Mouse (Mus musculus) adrenal gland, postnatal 36 days (tissue): ENCODE measurements at regions not wholly inside any gene's neighbourhood (a gene's known extent, or its start where the extent isn't known, plus 50 kb on each side); places are given as distances from the start of the nearest gene placed in this dataset.
A peak's percentile ranks its signal among the peaks of the same experiment; 100 is the strongest.

Source experiments
- DNase-seq, 2 experiments: peaks; one replicate each; pipeline ENCODE4 v3.0.0; 2021; ENCODE audit warnings: mixed read lengths in 1 of 2

DNA sequence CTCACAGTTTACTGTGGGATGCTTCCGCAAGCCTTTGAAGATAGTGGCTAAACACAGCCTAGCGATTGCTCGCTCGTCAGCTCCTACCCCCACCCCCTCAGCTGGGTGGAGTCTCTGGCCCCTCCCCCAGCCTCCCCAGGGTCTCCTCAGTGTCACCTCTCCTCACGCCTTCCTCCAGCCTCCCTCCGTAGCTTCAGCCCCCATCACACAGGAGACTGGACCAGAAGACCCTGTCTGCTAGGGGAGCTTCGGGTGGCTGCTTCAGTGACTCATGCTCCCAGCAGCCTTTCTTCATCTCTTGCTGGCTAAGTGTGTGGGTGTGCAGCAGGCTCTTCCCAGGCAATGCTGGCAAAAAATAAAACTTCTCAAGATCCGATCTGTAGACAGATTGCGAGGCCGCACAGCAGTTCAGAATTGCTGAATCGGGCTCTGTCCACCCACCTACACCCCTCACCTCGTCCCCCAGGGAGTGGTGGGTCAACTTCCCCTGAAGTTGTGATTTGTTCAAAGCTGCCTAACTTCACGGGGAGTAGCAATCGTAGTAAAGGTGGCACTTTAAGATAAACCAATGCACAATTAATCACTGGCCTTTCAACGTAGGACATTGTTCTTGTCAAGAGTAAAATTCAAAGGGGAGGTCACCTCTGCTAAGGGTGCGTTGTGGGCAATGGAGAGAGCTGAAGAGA lies 61.2 kb upstream of the Ankrd28 start:
- DNase-seq: peak; percentile 17 to 41

DNA sequence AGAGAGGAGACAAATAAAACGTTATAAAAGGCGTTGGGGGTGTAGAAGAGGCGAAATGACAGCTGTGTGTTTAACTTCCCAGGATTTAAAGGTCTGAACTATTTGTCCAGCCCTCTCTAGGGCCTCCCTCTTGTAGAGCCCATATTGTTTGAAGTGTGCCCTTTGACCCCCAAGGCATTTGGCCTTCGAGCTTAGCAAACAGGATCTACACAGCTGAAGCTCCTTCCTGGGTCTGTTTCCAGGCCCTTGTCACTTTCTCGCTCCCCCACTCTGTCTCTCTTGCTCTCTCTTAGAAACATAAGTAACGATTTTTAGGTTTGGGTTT lies 61.7 kb upstream of the Ankrd28 start:
- no peak for DNase-seq

DNA sequence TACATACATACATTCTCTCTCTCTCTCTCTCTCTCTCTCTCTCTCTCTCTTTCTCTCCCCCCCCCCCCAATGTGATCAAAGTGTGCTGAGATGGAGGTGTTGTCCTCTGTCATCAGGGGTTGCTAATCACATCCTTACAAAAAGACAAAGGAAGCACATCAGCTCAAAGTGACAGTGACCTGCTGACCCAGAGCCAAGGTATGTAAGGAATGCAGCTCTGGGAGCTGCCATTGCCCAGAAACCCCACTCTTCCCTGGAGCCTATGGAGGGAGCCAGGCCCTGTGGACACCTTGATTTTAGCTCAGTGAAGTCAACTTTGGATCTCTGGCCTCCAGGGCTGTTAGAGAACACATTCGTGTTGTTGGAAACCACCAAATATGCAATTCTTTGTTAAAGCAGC lies 66.0 kb upstream of the Ankrd28 start:
- no peak for DNase-seq

DNA sequence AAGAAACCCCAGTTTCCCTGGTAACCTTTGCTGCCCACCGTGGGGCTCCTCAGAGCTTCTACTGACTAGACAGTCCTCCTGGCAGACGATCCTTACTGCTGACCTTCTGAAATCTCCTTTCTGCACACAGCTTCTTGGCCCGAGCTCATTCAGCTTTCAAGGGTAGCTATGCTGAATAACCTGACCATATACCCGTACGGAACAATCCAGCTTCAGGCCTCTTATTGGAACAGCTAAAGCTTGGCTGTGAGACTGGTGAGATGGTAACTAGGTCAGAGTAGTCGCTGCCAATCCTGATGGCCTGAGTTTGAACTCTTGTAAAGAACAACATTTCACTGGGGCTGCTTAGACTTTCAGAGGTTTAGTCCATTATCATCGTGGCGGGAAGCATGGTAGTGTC lies 69.1 kb upstream of the Ankrd28 start:
- no peak for DNase-seq

DNA sequence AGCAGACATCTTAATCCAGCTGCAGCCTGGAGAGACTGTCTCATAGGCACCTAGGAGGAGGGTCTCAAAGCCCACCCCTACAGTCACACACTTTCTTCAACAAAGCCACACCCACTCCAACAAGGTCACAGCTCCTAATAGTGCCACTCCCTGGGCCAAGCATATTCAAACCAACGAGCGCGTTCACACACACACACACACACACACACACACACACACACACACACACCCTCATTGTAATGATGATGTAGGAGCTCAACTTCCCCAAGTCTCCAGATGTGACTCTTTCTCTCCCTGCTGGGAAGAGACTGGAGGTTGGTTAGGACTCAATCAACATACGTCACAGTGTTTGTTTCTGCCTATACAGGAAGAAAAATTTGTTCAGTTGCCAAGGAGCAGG lies 69.5 kb upstream of the Ankrd28 start:
- DNase-seq: no peak

DNA sequence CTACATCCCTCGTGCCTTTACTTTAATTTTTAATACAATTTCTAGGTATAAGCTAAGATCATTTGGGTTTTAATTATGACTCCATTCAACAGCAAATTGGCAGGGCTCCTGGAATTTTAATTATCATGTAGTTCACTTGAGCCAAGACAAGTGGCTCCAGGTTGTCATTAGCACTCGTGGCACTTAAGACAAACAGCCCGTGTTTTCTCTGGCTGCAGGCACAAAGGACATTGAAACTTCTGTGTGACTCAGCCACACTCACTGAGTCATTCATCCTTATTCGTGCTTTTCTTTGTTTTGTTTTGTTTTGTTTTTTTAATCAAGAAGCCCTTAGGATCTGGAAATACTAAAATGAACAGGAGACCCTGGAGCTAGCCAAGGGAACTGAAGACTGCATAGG lies 71.5 kb upstream of the Ankrd28 start:
- peak; percentile 26 to 36 for DNase-seq

DNA sequence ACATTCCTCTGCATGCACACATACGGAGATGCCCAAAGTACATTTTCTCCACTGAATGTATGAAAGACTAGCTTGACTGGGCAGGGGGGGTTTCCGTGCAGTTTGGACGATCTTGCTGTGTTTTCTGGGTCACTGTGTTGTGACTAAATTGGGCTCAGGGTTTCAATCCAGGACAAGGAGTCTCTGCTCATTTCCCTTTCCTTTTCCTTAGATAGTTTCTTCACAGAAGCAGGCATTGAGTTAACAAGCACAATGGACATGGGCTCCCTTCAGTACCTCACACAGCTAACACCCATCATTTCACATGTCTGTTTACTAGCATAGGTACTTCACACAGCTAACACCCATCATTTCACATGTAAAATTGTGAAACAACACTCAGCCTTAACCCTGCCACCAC lies 73.2 kb upstream of the Ankrd28 start:
- DNase-seq: no peak

DNA sequence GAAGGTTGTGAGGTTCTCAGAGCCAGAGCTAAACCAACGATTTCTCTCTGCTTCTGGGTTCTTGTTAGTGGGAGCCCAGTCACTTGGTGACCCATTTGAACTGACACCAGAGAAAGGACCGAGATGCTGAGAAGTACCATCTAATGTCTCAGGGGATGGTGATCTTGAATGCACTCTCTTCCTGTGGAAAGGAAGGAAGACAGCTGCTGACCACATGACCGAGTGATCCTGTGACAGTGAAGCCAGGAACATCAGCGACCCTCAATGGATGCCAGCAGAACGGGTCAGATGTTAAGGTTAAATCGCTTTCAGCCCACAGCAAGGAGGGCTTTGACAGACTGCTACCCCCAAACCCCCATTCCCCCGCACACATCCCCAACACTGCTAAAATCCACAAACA lies 78.1 kb upstream of the Ankrd28 start:
- no peak for DNase-seq

DNA sequence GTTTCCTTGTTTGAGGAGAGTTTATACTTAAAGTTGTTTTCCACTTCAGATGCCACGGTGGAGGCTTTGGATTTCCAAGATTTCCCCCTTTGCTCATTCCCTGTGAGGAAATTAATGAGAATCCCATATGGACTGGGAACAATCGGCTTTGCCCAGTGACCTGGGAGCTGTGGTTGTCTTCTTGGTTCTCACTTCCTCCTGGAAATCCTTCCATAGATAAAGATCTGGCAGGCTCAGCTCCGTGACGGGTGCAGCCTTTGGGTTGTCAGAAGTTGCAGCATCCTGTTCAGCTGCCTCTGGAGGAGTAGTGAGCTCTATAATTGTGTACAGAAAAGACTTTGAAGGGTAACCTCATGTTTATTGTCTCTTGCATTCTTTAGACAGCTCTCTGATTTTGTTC lies 78.8 kb upstream of the Ankrd28 start:
- DNase-seq: peak in 1 of 2 experiments; percentile 40

DNA sequence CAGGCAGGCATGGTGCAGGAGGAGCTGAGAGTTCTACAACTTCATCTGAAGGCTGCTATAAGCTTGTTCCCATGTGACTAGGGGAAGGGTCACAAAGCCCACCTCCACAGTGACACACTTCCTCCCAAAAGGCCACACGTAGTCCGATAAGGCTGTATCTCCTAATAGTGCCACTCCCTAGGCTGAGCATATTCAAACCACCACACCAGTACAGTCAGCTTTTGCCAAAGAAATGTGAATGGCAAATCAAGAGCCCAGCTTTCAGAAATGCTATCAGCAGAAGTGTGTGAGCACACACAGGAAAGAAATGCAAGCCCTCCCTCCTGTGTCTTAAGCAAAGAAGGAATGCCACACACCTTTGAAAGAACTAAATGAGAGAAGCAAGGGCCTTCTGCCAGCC lies 80.4 kb upstream of the Ankrd28 start:
- no peak for DNase-seq

DNA sequence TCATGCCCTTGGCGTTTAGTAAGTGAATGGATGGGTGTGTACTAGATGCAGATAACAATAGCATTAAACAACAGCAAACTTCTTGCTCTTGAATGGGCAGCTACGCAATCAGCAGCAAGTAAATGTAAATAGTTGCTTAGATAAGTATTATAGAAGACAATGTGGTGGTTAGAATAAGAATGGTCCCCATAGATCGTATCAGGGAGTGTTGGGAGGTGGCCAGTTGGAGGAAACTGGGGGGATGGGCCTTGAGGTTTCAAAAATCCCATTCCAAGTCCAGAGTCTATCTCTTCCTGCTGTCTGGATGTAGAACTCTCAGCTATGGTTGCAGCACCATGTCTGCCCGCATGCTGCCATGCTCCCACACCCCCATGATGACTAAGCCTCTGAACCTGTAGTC lies 88.0 kb upstream of the Ankrd28 start:
- DNase-seq: no peak

DNA sequence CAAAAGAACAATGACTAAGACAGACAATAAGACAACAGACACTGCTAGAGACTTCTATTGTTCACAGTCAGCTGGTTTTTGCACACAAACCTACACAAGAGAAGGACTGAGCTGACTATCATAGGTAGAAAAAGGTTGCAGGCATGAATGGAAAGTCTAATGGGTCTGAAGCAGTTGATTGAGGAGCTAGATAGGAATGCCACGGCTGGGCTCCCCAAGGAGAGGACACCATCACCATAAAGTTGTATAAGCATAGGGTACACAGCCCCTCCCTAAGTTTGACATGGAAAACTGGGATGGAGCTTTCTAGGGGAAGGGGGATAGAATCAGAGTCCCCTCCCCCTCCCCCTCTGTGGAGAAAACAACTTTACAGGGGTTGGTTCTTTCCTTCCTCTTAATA lies 88.5 kb upstream of the Ankrd28 start:
- DNase-seq: no peak

DNA sequence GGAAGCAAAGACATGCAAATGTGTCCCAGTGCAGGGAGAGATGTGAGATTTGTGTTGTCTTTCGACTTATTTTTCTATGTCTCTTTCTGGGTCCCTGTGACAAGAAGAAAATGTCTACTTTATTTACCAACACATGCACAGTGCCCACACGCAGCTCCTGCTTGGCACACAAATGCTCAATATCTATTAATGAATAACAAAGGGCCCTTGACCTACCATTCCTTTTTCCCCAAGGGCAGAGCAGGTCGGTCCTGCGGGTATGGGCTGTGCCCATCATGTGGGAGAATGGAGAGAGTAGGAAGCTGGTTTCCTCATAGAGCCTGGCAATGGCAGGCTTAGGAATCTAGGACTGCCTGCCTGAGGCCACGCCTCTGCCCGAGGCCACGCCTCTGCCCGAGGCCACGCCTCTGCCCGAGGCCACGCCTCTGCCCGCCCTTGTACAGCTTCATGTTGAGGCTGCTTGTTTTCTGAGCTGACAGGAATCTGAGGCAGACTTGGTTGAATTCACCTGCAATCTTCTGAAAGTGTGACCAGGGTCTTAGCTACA lies 98.8 kb upstream of the Ankrd28 start:
- DNase-seq: peak; percentile 9 to 25

DNA sequence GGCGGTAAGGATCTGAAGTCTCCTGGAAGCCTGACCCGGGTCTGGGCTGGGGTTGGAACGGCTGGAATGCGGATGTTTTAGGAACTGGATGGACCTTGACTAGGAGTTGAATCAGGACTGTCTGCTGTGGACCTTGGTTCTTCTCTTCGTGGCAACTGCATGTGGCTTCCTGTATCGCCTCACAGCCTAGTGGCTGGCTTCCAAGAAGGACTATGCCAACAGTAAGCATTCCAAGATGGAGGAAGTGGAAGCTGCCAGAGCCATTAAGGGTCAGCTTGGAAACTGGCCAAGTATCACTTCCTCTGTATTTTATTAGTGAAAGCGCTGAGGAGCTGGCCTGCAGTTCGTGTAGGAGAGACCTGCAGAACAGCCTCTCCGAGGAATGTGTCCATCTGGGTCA lies 98.4 kb upstream of the Galnt15 start:
- DNase-seq: peak; percentile 47 to 76

DNA sequence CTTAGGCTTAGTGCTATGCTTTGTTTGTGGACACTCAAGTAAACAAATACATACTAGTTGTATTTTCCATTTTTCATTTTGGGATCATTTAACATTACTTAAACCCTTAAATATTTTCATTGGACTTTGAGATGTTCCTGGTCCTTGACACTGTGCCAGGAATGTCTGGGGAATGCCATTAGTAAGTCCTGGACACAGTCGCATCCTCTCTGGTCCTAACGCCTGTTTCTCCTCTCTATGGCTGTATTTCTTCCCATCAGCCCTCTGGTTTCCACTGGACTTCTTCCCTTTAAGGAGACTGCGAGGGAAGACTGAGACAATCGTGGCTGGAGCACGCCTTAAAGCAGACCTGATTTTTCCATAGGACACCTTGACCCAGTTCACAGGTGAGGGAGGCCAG lies 96.8 kb upstream of the Galnt15 start:
- DNase-seq: peak in 1 of 2 experiments; percentile 17

DNA sequence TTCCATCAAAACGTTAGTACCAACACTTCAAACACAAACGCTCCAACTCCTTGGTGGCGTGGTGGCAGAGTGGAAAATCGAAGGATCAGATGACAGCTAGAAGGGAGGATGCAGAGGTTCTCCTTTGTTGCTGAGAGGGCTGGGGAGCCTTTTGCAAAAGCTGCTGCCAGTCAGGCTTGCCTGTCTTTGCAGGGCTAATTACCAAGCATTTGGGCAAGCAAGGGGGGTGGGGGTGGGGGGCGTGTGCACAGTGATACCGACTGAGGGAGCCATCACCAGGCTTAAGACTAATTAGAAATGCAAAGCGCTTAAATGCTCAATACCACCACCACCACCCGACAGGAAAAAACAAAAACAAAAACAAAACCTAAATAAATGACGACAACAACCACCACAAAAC lies 95.3 kb upstream of the Galnt15 start:
- DNase-seq: no peak

DNA sequence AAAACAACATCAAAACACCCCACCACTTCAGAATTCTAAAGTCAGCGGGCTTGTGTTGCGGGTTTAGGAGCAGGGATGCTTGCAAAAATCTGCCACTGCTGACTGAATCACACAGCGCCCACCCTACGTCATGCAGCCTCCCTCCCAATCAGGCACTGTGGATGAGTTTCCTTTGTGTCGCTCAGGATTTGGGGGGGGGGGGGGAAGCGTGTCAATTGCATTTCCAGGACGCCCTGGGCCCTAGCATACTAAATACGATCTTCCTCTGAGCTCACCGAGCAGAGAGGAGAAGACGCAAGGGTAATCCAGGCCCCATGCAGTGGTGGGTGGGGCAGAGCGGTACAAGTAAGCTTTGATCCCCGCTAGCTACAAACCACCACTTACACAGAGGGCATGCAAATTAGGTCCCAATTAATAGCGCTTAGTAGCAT lies 94.9 kb upstream of the Galnt15 start:
- DNase-seq: peak; percentile 19 to 20

DNA sequence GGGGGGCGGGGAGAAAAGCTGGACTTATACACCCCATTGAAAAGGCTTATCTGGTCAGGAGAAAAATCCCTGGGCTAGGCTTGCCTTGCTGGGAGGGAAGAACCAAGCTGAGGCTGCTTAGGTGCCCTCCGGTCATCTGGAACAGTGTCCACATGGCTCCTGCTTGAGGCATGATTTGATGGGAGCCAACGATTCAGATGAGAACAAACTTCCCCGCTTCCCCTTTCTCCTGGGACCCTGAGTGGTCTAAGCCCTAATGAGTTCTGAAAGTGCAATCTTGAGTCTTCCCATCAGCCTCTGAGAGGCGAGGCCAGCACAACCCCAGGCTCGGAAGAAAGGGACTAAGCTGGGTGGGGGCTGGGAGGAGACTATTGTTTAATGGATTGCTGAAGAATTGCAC lies 94.5 kb upstream of the Galnt15 start:
- no peak for DNase-seq

DNA sequence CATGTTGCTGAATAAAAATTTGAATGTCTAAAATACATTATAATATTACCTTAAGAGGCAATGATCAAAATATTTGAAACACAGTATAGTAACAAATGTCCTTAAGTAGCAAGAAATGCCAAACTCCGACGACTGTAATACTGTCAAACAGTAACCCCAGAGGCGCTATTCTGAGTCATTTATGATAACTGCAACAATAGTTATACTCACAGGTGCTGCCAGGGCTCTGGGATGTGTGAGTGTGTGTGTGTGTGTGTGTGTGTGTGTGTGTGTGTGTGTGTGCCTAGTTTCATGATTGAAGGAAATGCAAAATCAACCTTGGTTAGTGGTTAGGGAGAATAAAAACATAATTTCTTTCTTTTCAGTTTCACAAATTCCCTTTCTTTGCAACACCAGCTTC lies 94.0 kb upstream of the Galnt15 start:
- no peak for DNase-seq

DNA sequence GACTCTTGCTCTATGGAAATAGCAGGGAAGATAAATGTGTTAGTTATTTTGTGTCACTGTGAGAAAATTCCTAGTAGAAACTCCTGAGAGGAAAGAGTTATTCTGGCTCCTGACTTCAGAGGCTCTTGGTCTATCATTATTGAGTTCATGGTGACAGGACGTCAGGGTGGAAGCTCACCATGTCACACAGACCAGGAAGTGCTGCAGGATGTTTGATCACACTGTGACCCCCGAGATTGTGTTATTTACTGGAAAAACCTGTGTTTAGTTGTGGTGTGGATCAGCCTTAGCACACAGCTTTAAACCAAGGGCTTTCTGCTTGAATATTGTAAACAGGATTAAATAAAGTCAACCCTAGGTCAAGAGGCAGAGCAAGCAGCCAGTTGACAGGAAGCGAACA lies 93.4 kb upstream of the Galnt15 start:
- no peak for DNase-seq

DNA sequence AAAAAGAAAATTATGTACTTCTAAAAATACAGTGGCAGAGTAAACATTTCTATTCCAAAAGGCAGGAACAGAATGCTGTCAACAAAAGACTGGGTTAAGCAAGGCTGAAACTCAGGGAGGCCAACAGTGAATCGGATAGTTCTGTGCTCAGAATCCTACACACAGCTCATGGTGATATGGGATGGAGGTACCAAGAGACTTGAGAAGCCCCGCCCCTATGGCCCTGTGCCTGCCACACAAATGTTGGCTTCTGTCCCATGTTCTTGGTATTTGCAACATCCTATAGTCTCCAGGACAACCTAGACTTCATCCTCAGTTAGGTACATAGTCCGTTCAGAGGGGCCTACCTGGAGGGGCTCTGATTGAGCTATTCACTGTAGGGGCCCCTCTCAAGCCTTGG lies 92.2 kb upstream of the Galnt15 start:
- no peak for DNase-seq

DNA sequence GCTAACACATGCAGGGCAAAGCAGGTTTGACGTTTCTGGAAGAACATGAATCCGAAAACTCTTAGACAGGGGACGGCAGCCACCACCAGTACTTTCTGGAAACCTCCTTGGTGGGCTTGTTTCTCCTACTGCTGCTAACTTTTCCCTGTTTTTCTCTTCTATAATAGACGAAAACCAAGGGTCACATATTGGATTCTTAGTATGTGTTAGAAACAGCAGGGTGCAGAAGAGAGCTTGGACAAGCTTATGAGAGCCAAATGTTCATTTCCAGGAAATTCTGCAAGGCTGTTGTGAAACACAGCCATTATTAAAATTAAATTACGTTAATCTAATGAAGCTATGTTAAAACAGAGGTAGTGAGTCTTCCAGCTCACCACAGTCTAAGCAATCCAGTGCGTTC lies 87.9 kb upstream of the Galnt15 start:
- no peak for DNase-seq

DNA sequence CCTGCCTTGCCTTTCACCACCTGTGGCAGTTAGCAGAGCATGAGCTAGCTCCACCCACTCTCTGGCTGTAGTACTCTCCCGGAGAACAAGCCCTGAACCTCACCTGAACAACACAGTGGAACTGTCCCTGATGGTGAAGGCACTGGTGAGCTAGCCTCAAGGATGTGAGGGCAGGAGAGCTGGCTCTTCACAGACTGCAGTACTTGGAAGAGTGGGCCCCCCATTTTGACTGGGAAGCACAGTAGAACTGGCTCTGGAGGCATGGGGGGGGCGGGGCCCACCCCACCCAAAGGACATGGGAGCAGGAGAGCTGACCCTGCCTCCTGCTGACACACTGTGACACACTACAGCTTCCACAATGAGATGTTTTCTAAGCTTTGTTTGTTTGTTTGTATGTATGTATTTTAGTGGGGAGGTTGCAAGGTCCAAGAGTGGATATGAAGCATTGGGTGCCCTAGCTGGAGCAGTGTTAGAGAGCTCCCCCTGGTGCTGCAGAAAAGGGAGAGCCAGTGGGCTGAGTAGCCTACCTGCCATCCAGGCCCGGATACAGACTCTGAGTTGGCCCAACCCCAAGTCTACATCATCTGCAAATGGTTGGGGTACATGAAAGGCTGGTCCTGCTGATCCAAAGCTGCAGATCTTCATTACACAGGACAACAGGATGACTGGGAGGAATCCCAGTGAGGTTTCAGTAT lies 86.4 kb upstream of the Galnt15 start:
- DNase-seq: peak; percentile 53 to 75

DNA sequence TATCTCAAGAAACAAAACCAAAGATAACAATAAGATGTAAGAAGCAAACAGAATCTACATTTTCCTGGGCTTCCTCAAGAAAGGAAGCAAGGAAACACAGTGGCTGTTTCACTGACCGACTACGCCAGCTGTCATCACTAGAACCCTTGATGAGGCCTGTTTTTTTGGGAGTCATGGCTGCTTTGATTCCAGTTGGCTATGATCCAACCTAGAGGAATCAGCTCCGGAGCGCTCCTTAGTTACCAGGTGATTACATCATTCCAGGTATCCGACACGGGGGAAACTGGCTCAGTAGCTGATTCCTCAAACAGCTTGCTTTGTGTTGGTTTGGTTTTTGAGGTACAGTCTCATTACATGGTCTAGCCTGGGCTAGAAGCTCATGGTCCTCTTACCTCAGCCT lies 84.1 kb upstream of the Galnt15 start:
- no peak for DNase-seq
